Mouse (Mus musculus): ENCODE measurements around the gene Pkig.
"Not testable (repeated sequence)": the region's sequence is repeated elsewhere in the genome, so short reads cannot be mapped to it uniquely, and the experiment has no call there.

The Pkig gene

DNA sequence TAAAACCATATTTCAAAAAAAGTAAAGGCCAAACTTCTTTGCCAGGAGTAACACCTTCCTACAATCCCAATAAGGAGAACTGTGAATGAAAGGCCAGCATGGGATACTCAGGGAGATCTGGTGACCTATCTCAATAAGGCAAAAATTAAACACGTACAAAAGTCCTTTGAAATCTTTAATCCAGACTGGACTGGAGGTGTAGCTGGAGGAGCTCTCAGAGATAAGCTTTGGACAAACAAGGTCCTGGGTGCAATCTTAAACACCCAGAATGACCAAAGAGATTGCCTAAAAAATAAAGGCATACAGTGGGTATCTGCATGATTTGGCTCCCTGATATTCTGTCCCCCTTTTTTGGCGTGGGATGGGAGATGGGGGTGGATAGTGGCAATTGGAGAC is 14.6 kb upstream of the Pkig start:
- no peak for DNase-seq (ENCODE audit: low spot score in 2 of 2)

GRCm38 (mm10) chr2:163644047-163644446 is 14.1 kb upstream of the Pkig start:
- no peak for DNase-seq (ENCODE audit: low spot score in 2 of 2)

GRCm38 (mm10) chr2:163644575-163645385 is 13.4 kb upstream of the Pkig start, which contains the start of gene Serinc3:
TSS of gene Serinc3 (minus strand) at chr2:163645131.
- DNase-seq (ENCODE audit: low spot score in 2 of 2), result peak; percentile 99 to 100

- DNase-seq (ENCODE audit: low spot score in 2 of 2), result no peak
These were observed 12.3 kb upstream of the Pkig start for GRCm38 (mm10) chr2:163645700-163646460.

- no peak for DNase-seq (ENCODE audit: low spot score in 2 of 2)
These were observed 11.6 kb upstream of the Pkig start for GRCm38 (mm10) chr2:163646461-163647080.

GRCm38 (mm10) chr2:163655699-163656098 is 2.5 kb upstream of the Pkig start:
- not testable (repeated sequence) for DNase-seq (ENCODE audit: low spot score in 2 of 2)

DNA sequence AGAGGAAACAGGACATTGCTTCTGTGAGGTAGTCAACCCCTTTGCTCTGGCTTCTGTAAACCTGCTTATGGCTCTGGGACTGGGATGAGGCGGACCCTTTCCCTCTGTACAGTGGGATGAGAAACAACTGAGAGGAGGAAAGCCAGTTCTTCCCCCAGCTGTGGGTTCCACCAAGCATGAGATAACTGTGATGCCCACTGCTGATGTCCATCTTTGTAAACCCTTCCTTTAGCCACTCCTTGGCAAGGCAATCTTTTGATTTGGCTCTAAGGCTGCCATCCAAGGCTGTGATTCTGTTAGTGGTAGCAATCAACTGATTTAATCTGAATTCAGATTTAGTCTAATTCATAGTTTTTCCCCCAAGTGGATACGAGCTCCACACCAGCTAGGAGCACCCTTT is 700 bp upstream of the Pkig start:
- DNase-seq (ENCODE audit: low spot score in 2 of 2), result no peak

GRCm38 (mm10) chr2:163658941-163659340 is 755 bp downstream of the Pkig start:
- DNase-seq (ENCODE audit: low spot score in 2 of 2), result no peak

- no peak for DNase-seq (ENCODE audit: low spot score in 2 of 2)
These were observed 1.2 kb downstream of the Pkig start for GRCm38 (mm10) chr2:163659431-163659830.

DNA sequence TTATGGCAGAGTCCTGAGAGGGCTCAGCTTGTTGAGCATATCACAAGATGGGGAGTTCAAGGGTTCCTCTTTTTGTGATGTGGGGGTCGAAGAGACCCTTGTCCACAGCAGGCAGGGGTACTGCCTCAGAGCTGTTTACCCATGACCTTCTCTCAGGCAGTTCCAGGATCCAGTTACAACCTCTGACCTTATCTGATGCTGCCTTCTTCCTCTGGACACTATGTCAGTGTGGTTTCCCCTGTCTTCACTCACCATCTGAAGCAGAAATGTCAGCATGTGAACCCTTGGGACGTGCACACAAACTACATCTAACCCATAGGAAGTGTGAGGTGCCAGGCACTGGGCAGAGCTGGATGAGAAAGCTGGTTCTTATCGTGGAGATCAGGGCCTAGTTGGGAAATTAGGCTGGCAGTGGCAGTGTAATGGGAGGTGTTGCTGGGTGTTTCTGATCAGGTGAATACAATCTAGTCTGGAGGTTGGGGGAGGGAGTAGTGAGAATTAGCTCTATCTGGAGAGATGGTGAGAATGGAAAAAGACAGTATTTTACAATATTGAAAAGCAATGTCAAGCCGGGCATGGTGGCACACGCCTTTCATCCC is 2.0 kb downstream of the Pkig start:
- no peak for DNase-seq (ENCODE audit: low spot score in 2 of 2)

DNA sequence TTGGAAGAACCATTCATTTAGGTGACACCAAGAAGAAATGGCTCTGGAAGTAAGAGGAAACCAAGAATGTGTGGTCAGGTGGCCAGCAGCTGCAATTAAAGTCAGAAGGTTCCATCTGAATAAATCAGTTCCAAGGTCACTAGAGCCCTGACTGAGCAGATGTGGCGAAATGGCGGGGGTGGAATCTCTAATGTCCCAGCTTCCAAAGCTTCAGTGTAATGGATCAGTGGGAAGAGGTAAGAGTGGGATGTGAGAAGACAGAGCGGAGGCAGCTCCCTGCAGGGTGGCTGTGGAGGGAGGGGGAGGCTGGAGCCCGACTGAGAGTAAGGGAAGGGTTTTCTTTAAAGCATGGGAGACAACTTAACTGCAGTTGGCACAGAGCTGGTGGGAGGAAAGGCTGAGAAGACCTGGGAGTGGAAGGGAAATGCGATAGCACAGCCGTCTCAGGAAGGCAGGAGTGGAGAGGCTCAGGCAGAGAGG is 3.2 kb downstream of the Pkig start:
- no peak for DNase-seq (ENCODE audit: low spot score in 2 of 2)

DNA sequence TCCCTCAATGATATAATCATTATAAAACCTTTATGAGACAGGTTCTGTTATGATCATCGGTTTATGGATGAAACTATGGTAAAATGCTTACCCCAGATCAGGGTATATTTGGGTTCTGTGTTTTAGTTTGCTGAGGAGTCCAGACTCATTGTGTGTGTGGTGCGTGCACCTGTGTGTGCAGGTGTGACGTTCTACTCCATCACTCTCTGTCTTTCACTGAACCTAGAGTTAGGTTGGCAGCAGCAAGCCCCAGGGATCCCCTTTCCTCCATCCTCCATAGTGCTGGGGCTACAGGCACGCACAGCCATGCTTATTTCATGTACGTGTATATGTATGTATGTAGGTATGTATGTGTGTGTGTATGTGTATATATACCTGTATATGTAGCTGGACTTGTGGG is 3.9 kb downstream of the Pkig start:
- no peak for DNase-seq (ENCODE audit: low spot score in 2 of 2)

- DNase-seq (ENCODE audit: low spot score in 2 of 2), result no peak
These were observed 4.6 kb downstream of the Pkig start for GRCm38 (mm10) chr2:163662698-163663221.

- DNase-seq (ENCODE audit: low spot score in 2 of 2), result no peak
These were observed 5.7 kb downstream of the Pkig start for GRCm38 (mm10) chr2:163663930-163664329.

DNA sequence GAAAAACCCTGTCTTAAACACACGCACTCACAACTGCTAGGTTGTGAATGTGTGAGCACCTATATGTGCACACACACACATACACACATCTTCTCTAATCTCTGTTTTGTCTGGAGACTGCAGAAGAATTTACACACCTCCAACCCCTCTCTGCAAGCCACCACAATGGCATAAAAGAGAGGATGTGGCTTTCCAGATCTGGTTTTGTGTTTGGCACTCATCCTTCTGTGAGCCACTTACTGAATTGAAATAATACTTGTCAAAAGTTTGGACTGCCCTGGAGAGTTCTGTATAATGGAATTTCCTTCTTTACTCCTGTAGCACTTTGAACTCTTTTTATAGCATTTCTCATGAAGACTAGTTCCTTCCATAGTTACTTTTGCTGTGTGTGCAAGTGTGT is 8.9 kb downstream of the Pkig start:
- no peak for DNase-seq (ENCODE audit: low spot score in 2 of 2)

DNA sequence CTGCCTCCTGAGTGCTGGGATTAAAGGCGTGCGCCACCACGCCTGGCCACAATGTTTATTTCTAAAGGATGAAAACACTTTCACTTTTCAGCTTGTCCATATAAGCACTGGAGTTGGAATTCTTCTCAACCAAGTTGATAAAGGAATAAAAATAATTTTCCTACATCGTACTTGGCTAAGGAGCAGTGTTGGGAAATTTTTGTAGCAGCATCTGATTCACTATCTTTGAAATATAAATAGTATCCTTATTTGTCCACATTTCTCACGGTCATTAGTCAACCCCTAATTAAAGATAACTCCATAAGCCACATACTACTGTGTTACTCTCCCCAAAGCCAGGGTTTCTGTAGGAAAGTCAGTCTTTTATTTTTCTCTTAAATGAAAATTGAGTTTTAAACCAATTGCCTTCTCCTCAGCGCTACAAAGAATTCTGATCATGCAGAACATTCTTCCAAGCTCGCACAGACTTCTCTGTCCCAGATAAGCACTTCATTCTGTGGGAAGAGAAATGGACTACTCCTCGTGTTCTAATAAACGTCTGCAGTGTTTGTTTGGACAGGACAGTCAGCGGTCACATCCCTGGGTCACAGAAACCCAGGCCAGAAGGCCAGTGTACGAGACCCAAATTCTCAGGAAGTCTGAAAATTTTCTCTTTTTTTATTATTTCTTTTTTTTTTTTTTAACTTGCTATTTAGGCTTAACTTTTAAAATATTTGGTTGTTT is 12.8 kb downstream of the Pkig start:
- DNase-seq (ENCODE audit: low spot score in 2 of 2), result no peak

GRCm38 (mm10) chr2:163674397-163674796 is 16.2 kb downstream of the Pkig start:
- no peak for DNase-seq (ENCODE audit: low spot score in 2 of 2)

- no peak for DNase-seq (ENCODE audit: low spot score in 2 of 2)
These were observed 17.0 kb downstream of the Pkig start for GRCm38 (mm10) chr2:163675144-163675619.

DNA sequence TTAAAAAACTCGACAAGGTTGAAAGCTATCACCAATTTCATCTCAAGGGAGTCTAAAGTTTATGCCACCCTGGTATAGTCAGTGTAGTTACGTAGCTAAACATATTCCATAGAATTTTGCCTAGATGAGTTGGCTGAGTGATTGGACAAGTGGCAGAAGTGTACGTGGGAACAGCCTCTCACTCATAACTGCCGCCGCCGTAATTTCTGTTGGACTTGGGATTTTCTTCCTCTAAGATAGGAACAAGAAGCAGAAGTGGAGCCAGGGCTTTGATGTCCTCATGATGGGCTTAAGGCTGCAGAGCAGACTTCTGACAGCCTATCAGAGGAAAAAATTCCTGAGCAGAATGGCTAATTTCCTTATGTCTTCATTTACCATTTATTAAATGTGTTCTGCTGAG is 17.5 kb downstream of the Pkig start:
- DNase-seq (ENCODE audit: low spot score in 2 of 2), result no peak

DNA sequence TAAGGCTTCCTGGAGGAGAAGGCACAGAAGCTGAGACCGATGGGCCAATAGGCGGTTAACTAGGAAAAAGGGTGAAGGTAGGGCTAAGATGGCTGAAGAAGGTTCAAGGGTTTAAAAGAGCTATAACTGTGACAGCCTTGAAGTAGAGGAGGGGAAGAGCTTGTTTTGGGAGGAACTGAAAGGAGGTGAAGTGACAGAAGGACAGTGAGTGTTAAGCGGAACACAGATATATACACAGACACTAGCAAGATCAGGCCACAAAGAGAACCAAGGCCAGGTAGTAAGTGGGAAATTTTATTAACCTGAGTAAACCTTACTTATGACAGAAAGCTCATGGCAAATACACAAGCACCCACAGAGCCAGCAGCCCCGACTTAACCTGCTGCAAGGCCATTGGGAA is 18.1 kb downstream of the Pkig start:
- DNase-seq (ENCODE audit: low spot score in 2 of 2), result no peak

DNA sequence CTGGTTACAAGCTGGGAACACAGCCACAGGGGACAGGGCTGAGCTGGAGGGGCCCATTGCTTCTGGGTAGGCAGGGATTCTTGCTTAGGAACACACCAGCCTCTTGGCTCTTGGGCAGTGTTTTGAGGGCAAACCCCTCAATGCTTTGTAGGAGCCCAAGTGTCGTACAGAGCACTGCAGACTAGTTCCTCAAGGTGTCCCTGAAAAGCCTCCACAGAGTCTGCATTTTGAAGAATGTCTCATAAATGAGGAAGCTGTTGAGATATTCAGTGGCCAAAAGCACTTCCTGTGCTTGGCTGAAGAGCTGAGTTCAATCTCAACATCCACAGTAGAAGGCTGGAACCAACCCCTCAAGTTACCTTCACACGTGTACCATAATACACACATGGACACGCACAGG is 18.6 kb downstream of the Pkig start:
- no peak for DNase-seq (ENCODE audit: low spot score in 2 of 2)
